Mouse (Mus musculus) lung, postnatal 0 days (tissue): ENCODE data around the gene Ccn6.

Experiments used
- CTCF ChIP-seq: IDR thresholded peaks from 2 replicates; pipeline ENCODE4 v1.5.1; 2016; ENCODE audit warnings: antibody characterized with exemption, mild to moderate bottlenecking
- EP300 ChIP-seq: IDR thresholded peaks from 2 replicates; pipeline ENCODE4 v1.6.1; 2016; ENCODE audit warnings: antibody characterized with exemption, mild to moderate bottlenecking, control low read depth

DNA sequence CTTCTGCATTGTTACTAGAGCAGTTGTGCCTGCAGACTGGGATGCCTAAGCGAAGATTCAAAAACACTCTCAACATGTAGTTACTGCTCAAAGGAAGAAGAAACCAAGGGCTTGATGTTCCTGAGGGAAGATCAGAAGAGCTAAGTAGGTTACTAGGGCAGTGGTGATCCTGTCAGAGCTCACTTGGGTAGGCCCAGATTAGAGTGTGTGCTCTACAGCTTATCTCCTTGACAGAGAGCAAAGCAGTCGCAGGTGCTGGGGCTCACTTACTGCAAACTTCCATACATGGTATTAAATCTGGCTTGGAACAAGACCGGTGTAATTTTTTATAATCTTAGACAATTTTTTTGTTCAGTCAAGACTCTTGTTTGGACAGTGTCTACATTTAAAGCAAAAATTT lies 25.8 kb downstream of the Ccn6 start:
- TF ChIP-seq CTCF, result no peak
- no peak for TF ChIP-seq EP300
